Mouse (Mus musculus) layer of hippocampus, postnatal 36 days (tissue): ENCODE results near the gene Tmod3. TPM values are rescaled to one million over a fixed set of nuclear protein-coding genes. Genes with fewer than 3 reads are reported as not detected.
"Not testable (repeated sequence)": the region's sequence is repeated elsewhere in the genome, so short reads cannot be mapped to it uniquely, and the experiment has no call there.

ENCODE experiments used
- DNase-seq, 2 experiments: peaks; one replicate each; pipeline ENCODE4 v3.0.0; 2022
- total RNA-seq, 2 experiments: library from RNA; stranded (reverse); gene quantifications; 2 replicates each; pipeline ENCODE4 v1.2.3; 2021

Gene Tmod3
- total RNA-seq, 2 experiments from 2014 or later, result 46.4 to 47.3 TPM

- DNase-seq, result no peak
These were observed 5.7 kb downstream of the Tmod3 start for GRCm38 (mm10) chr9:75553719-75554118.

GRCm38 (mm10) chr9:75551342-75551741 lies 8.1 kb downstream of the Tmod3 start:
- no peak for DNase-seq

GRCm38 (mm10) chr9:75549010-75549409 lies 10.4 kb downstream of the Tmod3 start:
- no peak for DNase-seq

- DNase-seq, result no peak
These were observed 12.4 kb downstream of the Tmod3 start for GRCm38 (mm10) chr9:75546885-75547553.

GRCm38 (mm10) chr9:75545514-75545913 lies 13.9 kb downstream of the Tmod3 start:
- no peak for DNase-seq

GRCm38 (mm10) chr9:75541497-75541896 lies 18.0 kb downstream of the Tmod3 start:
- no peak for DNase-seq

GRCm38 (mm10) chr9:75536422-75536821 lies 23.0 kb downstream of the Tmod3 start:
- DNase-seq, result no peak

GRCm38 (mm10) chr9:75534431-75534962 lies 25.0 kb downstream of the Tmod3 start:
- no peak for DNase-seq

GRCm38 (mm10) chr9:75532989-75533388 lies 26.5 kb downstream of the Tmod3 start:
- not testable (repeated sequence) for DNase-seq

- no peak for DNase-seq
These were observed 27.0 kb downstream of the Tmod3 start for GRCm38 (mm10) chr9:75532461-75532860.

- DNase-seq, result no peak
These were observed 30.1 kb downstream of the Tmod3 start for GRCm38 (mm10) chr9:75529358-75529757.

- DNase-seq, result no peak
These were observed 31.4 kb downstream of the Tmod3 start for GRCm38 (mm10) chr9:75528096-75528495.

GRCm38 (mm10) chr9:75527368-75528059 lies 31.9 kb downstream of the Tmod3 start:
- DNase-seq, result no peak

- peak; percentile 8 to 20 for DNase-seq
These were observed 35.8 kb downstream of the Tmod3 start for GRCm38 (mm10) chr9:75523646-75524045.

GRCm38 (mm10) chr9:75522217-75522616 lies 37.2 kb downstream of the Tmod3 start:
- no peak for DNase-seq

- DNase-seq, result no peak
These were observed 37.7 kb downstream of the Tmod3 start for GRCm38 (mm10) chr9:75521788-75522187.

- DNase-seq, result no peak
These were observed 38.5 kb downstream of the Tmod3 start for GRCm38 (mm10) chr9:75520940-75521339.

GRCm38 (mm10) chr9:75517751-75518150 lies 41.7 kb downstream of the Tmod3 start:
- DNase-seq, result no peak

- DNase-seq, result peak in 1 of 2 experiments; percentile 56
These were observed 43.9 kb downstream of the Tmod3 start for GRCm38 (mm10) chr9:75515464-75516113.

GRCm38 (mm10) chr9:75511236-75511939 lies 48.1 kb downstream of the Tmod3 start:
- DNase-seq, result no peak

GRCm38 (mm10) chr9:75504311-75504710 lies 55.1 kb downstream of the Tmod3 start:
- DNase-seq, result peak; percentile 19 to 30

GRCm38 (mm10) chr9:75498571-75498970 lies 60.9 kb downstream of the Tmod3 start:
- DNase-seq, result no peak

- DNase-seq, result no peak
These were observed 63.5 kb downstream of the Tmod3 start for GRCm38 (mm10) chr9:75495945-75496344.
